Mouse (Mus musculus): ENCODE results near the gene Atxn7l1.

Gene Atxn7l1

GRCm38 (mm10) chr12:33197287-33197686 lies 49.8 kb downstream of the Atxn7l1 start:
- CTCF ChIA-PET: interaction anchor here in 2 of 4 experiments (0.6 to 0.8 kb wide), 2 partner anchors 84 to 181 kb away, joined by 3 to 6 read pairs; no protein-coding TSS in a partner anchor
- POLR2A ChIA-PET: interaction anchor here in 1 of 4 experiments (0.9 kb wide), 1 partner anchor 13 kb away, joined by 3 read pairs; no protein-coding TSS in a partner anchor

DNA sequence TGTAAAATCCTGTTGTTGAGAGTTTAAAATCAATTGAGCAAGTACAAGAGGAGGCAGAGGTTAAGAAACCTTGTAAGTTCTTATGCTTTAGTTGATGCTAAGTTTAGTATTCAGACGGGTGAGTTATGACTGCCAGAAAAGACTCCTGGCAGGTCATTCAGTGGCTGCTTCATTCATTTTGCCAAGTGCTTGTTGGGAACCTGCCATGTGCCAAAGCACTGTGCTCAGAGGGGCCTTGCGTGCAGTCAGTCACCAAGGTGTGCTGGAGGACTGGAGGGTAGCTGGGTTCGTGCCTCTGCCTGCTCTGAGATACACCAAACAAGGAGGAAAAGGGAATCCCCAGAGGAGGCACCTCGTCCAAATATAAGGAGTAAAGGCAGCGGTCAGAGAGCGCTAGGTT lies 50.3 kb downstream of the Atxn7l1 start:
- ChIA-PET POLR2A (interaction anchor here in 1 of 4 experiments (0.9 to 1.2 kb wide), 2 partner anchors 13 to 14 kb away, joined by 3 read pairs; no protein-coding TSS in a partner anchor), CTCF (interaction anchor here in 2 of 4 experiments (0.6 to 0.8 kb wide), 2 partner anchors 83 to 180 kb away, joined by 3 to 6 read pairs; no protein-coding TSS in a partner anchor)

- ChIA-PET POLR2A (interaction anchor here in 2 of 4 experiments (0.6 to 2.3 kb wide), 4 partner anchors 18 to 40 kb away, joined by 3 to 6 read pairs (median 3); no protein-coding TSS in a partner anchor), CTCF (no interaction called here)
Measured at GRCm38 (mm10) chr12:33201068-33201467, 53.6 kb downstream of the Atxn7l1 start.

DNA sequence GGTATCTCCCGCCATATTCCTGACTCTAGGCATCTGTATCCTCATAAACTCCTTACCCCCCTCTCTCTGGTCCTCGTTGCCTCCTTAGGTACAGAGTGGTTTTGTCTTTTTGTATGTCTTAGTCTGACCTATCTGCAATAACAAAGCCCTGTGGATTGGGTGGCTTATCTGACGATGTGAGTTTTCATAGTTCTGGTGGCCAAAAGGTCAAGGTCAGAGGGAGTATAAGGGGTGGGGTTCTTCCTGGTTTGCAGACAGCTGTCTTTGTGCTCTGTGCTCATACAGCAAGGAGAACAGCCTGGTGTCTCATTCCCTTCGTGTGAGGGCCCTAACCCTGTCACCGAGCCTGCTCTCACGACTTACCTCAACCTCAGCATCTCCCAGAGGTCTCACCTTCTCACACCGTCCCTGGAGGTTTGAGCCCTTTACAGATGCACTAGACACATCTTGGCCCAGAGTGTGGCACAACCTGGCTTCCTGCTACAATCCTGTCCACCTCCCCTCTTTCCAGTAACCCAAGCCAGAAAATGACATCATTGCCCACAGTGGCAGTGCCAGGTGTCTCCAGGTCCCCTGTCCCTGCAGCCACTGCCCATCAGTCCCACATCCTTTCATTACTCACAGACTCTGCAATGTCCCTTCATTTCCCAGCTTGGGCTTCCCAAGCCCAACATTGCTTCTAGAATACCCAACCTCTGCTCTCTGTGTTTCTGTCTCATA lies 54.2 kb downstream of the Atxn7l1 start:
- ChIA-PET POLR2A (interaction anchor here in 3 of 4 experiments (0.5 to 2.3 kb wide), 8 partner anchors 19 to 509 kb away, joined by 3 to 7 read pairs (median 4); no protein-coding TSS in a partner anchor), CTCF (no interaction called here)

DNA sequence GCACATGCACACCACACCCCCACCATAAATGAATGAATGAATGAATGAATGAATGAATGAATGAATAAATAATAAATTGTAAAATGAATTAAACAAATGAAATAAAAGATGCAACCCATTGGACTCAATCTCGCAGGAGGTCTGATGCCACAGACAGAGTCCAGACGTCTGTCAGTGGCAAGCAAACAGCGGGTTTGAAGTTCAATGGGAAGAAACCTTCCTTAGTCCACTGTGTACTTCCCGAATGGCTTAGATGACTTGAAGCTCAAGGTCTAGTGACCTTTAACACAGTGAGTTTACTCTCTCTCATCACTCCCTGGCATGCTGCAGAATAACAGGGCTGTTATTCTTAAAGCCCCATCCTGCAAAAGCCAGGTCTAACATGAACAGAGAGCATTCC lies 57.8 kb downstream of the Atxn7l1 start:
- ChIA-PET POLR2A (interaction anchor here in 2 of 4 experiments (0.7 to 1.1 kb wide), 2 partner anchors 17 to 20 kb away, joined by 3 read pairs; no protein-coding TSS in a partner anchor), CTCF (no interaction called here)

DNA sequence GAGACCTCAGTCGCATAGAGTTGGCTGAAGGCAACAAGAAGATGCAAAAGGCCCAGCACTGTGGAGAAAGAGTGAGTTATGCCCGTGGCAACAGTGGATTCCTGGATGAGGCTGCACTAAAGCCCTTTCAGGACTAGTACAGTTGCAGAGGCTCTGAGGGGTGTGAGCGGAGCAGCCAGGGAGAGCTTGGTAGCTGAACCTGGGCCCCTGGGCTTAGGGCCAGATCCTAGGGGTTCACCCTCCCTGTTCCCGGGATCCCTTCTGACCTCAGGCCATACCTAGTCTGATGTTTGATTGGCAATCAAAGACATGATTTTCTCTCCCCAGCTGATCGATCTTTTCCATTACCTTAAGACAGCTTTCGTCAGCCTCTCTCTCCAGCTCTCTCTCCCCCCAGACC lies 58.8 kb downstream of the Atxn7l1 start:
- ChIA-PET CTCF (interaction anchor here in 2 of 4 experiments (0.9 to 1.0 kb wide), 2 partner anchors 128 to 179 kb away, joined by 3 read pairs; no protein-coding TSS in a partner anchor), POLR2A (interaction anchor here in 2 of 4 experiments (0.7 to 1.4 kb wide), 3 partner anchors 10 to 365 kb away, joined by 3 to 5 read pairs (median 4); no protein-coding TSS in a partner anchor)

GRCm38 (mm10) chr12:33210856-33211255 lies 63.4 kb downstream of the Atxn7l1 start:
- ChIA-PET POLR2A (interaction anchor here in 2 of 4 experiments (0.8 to 1.0 kb wide), 3 partner anchors 14 to 62 kb away, joined by 3 to 4 read pairs (median 3); no protein-coding TSS in a partner anchor), CTCF (no interaction called here)

DNA sequence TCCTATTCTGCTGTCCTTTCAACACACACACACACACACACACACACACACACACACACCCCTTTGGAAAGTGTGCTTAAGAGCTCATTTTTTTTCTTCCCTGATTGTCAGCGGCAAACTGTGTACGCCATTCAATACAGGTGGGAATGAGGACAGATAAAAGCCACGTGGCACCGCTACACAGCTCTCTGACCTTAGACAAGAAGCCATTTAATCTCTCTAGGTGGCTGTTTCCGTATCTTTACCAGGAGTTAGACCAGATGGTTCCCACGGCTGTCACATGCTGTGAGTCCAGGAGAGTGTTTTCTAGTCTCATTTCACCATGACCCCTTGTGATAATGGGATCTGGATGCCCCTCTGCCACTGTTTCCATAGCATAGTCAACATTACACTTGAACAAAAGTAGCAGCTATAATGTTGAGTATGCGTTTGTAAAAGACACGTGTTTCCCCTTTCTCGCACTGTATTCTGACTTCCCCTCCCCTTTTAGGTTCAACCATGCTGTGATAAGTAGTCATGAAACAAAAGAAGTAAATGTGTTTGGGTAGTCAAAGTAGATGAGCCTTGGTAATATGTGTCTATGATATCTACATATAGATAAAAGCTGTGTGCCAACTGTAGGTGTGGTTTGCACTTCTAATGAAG lies 70.8 kb downstream of the Atxn7l1 start:
- CTCF ChIA-PET: interaction anchor here in 1 of 4 experiments (0.6 kb wide), 1 partner anchor 162 kb away, joined by 3 read pairs; no protein-coding TSS in a partner anchor
- POLR2A ChIA-PET: interaction anchor here in 2 of 4 experiments (0.9 to 1.3 kb wide), 5 partner anchors 16 to 211 kb away, joined by 3 read pairs; partner anchors contain the start of gene Twistnb (in 1 of the 2)

GRCm38 (mm10) chr12:33219436-33219835 lies 71.9 kb downstream of the Atxn7l1 start:
- ChIA-PET CTCF (interaction anchor here in 1 of 4 experiments (1.5 kb wide), 1 partner anchor 161 kb away, joined by 4 read pairs; no protein-coding TSS in a partner anchor), POLR2A (no interaction called here)

DNA sequence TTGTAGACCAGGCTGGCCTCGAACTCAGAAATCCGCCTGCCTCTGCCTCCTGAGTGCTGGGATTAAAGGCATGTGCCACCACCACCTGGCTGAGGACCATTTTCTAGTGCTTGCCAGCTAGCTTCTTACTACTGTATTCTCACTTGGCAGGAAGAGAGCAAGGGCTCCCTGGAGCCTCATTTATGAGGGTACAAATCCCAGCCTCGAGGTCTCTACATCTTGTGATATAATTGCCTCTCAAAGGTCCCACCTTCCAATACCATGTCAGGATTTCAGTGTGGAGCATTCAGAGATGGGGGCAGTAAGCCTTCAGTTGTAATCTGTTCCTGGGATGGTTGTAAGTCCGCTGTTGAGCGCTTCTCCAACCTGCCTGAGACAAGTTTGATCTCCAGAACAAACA lies 72.6 kb downstream of the Atxn7l1 start:
- CTCF ChIA-PET: interaction anchor here in 2 of 4 experiments (1.4 to 1.5 kb wide), 2 partner anchors 160 kb away, joined by 3 to 4 read pairs; no protein-coding TSS in a partner anchor

GRCm38 (mm10) chr12:33220509-33221051 lies 73.1 kb downstream of the Atxn7l1 start:
- CTCF ChIA-PET: interaction anchor here in 2 of 4 experiments (1.4 to 1.5 kb wide), 2 partner anchors 159 kb away, joined by 3 to 4 read pairs; no protein-coding TSS in a partner anchor

More for the DNA sequence above, 72.6 kb downstream of the Atxn7l1 start:
- POLR2A ChIA-PET: interaction anchor here in 2 of 4 experiments (1.2 kb wide), 2 partner anchors 25 to 37 kb away, joined by 4 read pairs; no protein-coding TSS in a partner anchor

GRCm38 (mm10) chr12:33222187-33222586 lies 74.7 kb downstream of the Atxn7l1 start:
- POLR2A ChIA-PET: no interaction called here
- CTCF ChIA-PET: no interaction called here

More at GRCm38 (mm10) chr12:33220509-33221051, 73.1 kb downstream of the Atxn7l1 start:
- POLR2A ChIA-PET: interaction anchor here in 2 of 4 experiments (1.2 kb wide), 2 partner anchors 25 to 38 kb away, joined by 4 read pairs; no protein-coding TSS in a partner anchor

- ChIA-PET CTCF (interaction anchor here in 2 of 4 experiments (0.5 to 0.9 kb wide), 2 partner anchors 109 to 130 kb away, joined by 3 to 5 read pairs; no protein-coding TSS in a partner anchor), POLR2A (interaction anchor here in 2 of 4 experiments (0.7 to 1.2 kb wide), 4 partner anchors 14 to 40 kb away, joined by 3 read pairs; no protein-coding TSS in a partner anchor)
Measured at GRCm38 (mm10) chr12:33225117-33225541, 77.6 kb downstream of the Atxn7l1 start.

DNA sequence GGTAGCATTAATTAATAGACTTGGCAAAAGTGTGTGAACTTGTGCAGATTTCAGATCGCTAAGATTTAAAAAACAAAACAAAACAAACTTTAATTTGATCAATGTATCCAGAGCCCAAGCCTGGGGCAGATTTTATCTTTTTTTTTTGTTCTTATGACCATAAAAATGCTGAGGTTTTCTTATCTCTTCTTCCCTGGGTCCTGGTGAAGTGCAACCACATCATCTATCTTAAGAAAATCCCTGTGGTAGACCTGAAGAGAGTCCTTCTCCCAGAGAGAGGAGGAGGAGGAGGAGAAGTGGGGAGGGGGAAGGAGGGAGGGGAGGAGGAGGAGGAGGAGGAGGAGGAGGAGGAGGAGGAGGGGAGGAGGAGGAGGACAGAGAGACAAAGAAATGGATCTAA lies 78.5 kb downstream of the Atxn7l1 start:
- ChIA-PET CTCF (interaction anchor here in 2 of 4 experiments (0.5 to 0.8 kb wide), 2 partner anchors 12 to 1431 kb away, joined by 3 to 10 read pairs; no protein-coding TSS in a partner anchor), POLR2A (interaction anchor here in 2 of 4 experiments (1.0 to 1.1 kb wide), 2 partner anchors 10 to 11 kb away, joined by 4 read pairs; no protein-coding TSS in a partner anchor)

DNA sequence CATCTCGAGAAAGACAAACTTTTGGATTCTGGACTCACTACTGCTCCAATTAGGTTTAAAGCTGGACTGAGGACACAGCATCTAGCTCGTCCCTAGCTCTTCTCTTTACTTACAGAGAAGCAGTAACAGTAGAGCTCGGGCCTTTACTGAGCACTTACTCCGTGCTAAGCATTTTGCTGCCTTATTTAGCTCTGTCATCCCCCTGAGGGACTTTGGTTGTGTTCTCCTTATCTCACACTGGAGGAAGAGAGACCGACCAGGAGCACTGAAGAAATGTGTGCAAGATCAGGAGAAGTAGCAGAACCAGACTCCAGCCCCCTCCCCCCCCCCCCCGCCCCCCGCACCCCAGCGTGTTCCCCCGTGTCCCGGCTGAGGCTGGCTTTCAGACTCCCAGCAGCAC lies 79.1 kb downstream of the Atxn7l1 start:
- ChIA-PET POLR2A (interaction anchor here in 2 of 4 experiments (0.6 to 1.1 kb wide), 3 partner anchors 9 to 52 kb away, joined by 3 to 4 read pairs (median 4); no protein-coding TSS in a partner anchor), CTCF (interaction anchor here in 3 of 4 experiments (0.5 to 0.9 kb wide), 5 partner anchors 11 to 1431 kb away, joined by 3 to 10 read pairs (median 3); no protein-coding TSS in a partner anchor)

GRCm38 (mm10) chr12:33235314-33235713 lies 87.8 kb downstream of the Atxn7l1 start:
- POLR2A ChIA-PET: interaction anchor here in 1 of 4 experiments (0.7 kb wide), 1 partner anchor 9 kb away, joined by 4 read pairs; no protein-coding TSS in a partner anchor

GRCm38 (mm10) chr12:33235771-33236323 lies 88.4 kb downstream of the Atxn7l1 start:
- POLR2A ChIA-PET: interaction anchor here in 1 of 4 experiments (0.7 kb wide), 1 partner anchor 9 kb away, joined by 4 read pairs; no protein-coding TSS in a partner anchor
- CTCF ChIA-PET: no interaction called here

More at GRCm38 (mm10) chr12:33235314-33235713, 87.8 kb downstream of the Atxn7l1 start:
- CTCF ChIA-PET: interaction anchor here in 1 of 4 experiments (0.5 kb wide), 1 partner anchor 100 kb away, joined by 3 read pairs; no protein-coding TSS in a partner anchor

All from embryonic stem cell, embryonic (primary cell).